Mouse (Mus musculus): ENCODE data around the gene Cfap65. TPM values are rescaled to one million over a fixed set of nuclear protein-coding genes. Genes with fewer than 3 reads are reported as not detected.
A peak's percentile ranks its signal among the peaks of the same experiment; 100 is the strongest.

The Cfap65 gene
- polyA plus RNA-seq, 1 experiment: 2.6 TPM

- peak; percentile 29 to 44 for DNase-seq
- Histone ChIP-seq H3K4me1 (ENCODE audit: control insufficient read depth, insufficient read depth, low read length) (no peaks in the 10 kb centered on the region), H3K27me3 (ENCODE audit: control insufficient read depth, insufficient read depth, low read length) (no peaks in the 10 kb centered on the region), H3K27ac (ENCODE audit: insufficient read depth, low read length) (no peak overlapping the region), H3K4me3 (replicated peaks; ENCODE audit: insufficient read depth, low read depth, low read length) (no peak overlapping the region)
- WGBS: 34% methylated on average over 6 of the region's 6 CpGs
- TF ChIP-seq POLR2A (IDR thresholded peaks at IDR 0.05; ENCODE audit: borderline replicate concordance, insufficient read depth, low read length) (no peak), CTCF (IDR thresholded peaks at IDR 0.05; ENCODE audit: borderline replicate concordance, insufficient read depth, low read depth, low read length) (peak; percentile 82)
Observed at GRCm38 (mm10) chr1:74926721-74927120, 8.7 kb downstream of the Cfap65 start.

DNA sequence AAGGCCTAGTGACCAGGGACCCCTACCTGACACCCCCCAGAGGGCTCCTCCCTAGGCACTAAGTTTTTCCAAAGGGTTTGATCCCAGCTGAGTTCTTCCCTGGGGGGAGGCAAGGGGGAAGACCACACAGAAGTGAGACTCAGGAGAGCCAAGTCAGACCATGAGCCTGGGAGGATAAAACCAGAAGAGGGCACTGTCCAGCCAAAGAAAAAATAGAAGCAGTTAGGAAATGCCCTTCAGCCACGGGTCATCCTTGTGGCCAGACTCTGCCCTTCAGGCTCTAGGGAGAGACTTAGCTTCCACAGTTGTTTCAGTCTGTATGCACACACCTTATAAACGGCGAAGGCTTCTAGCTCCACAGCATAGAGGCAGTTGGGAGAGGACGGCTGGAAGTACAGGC is 10.9 kb downstream of the Cfap65 start:
- WGBS: 56% methylated on average over 4 of the region's 4 CpGs
- Histone ChIP-seq H3K4me3 (replicated peaks; ENCODE audit: insufficient read depth, low read depth, low read length) (no peak overlapping the region), H3K4me1 (ENCODE audit: control insufficient read depth, insufficient read depth, low read length) (no peaks in the 10 kb centered on the region), H3K27ac (ENCODE audit: insufficient read depth, low read length) (no peak overlapping the region), H3K27me3 (ENCODE audit: control insufficient read depth, insufficient read depth, low read length) (no peaks in the 10 kb centered on the region)
- no peak for DNase-seq
- no peak for TF ChIP-seq CTCF (IDR thresholded peaks at IDR 0.05; ENCODE audit: borderline replicate concordance, insufficient read depth, low read depth, low read length)
- no peak for TF ChIP-seq POLR2A (IDR thresholded peaks at IDR 0.05; ENCODE audit: borderline replicate concordance, insufficient read depth, low read length)

DNA sequence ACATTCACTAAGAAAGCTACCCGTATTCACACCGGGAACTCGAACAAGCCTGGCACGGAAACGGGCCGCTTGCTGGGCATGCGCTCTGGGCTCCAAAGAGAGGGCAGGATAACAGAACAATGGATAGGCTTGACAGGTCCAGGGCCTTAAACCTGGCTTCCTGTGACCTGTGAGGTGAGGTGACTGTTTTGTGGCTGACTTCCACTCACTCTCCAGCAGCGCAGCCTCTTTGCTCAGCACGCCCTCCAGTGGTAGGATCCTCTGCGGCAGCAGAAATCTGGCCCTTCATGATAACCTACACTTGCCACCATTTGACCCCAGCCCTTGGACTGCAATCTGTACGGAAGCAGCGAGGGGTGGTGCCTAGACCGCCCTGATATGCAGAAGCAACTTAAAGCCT is 19.7 kb downstream of the Cfap65 start:
- no peak overlapping the region for H3K4me3 ChIP-seq (replicated peaks; ENCODE audit: insufficient read depth, low read depth, low read length)
- H3K27ac ChIP-seq (ENCODE audit: insufficient read depth, low read length): no peak overlapping the region
- WGBS: 19% methylated on average over 13 of the region's 13 CpGs
- DNase-seq: no peak
- H3K4me1 ChIP-seq (ENCODE audit: control insufficient read depth, insufficient read depth, low read length): no peaks in the 10 kb centered on the region
- no peak for TF ChIP-seq POLR2A (IDR thresholded peaks at IDR 0.05; ENCODE audit: borderline replicate concordance, insufficient read depth, low read length)
- TF ChIP-seq CTCF (IDR thresholded peaks at IDR 0.05; ENCODE audit: borderline replicate concordance, insufficient read depth, low read depth, low read length): no peak; the same call in 1 of the 2 replicates
- no peaks in the 10 kb centered on the region for H3K27me3 ChIP-seq (ENCODE audit: control insufficient read depth, insufficient read depth, low read length)

DNA sequence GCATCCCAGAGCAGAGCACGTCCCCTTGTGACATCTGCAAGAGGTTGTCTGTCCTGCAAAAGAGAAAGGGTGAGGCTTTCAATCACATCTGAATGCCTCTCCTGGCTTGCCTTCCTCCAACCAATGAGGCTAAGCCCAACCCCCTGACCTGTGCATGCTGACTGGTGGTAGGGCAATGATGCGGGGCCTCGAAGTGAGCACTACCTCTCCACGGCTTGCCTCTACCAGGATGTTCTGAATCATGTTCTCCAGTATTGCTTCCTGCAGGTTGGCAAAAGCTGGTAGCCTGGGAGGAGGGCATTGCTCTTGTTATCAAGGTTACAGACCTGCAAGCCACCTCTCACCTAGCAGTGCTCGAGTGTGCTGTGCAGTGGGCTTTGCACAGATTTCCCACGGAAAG is 33.2 kb downstream of the Cfap65 start:
- H3K27ac ChIP-seq (ENCODE audit: insufficient read depth, low read length): no peak overlapping the region
- H3K4me1 ChIP-seq (ENCODE audit: control insufficient read depth, insufficient read depth, low read length): no peaks in the 10 kb centered on the region
- no peak for DNase-seq
- H3K27me3 ChIP-seq (ENCODE audit: control insufficient read depth, insufficient read depth, low read length): no peaks in the 10 kb centered on the region; the same call in 1 of the 2 replicates
- TF ChIP-seq POLR2A (IDR thresholded peaks at IDR 0.05; ENCODE audit: borderline replicate concordance, insufficient read depth, low read length) (no peak), CTCF (IDR thresholded peaks at IDR 0.05; ENCODE audit: borderline replicate concordance, insufficient read depth, low read depth, low read length) (no peak)
- no peak overlapping the region for H3K4me3 ChIP-seq (replicated peaks; ENCODE audit: insufficient read depth, low read depth, low read length)
- 21% methylated on average over 6 of the region's 6 CpGs for WGBS

GRCm38 (mm10) chr1:74901686-74902085 is 33.7 kb downstream of the Cfap65 start:
- Histone ChIP-seq H3K4me1 (ENCODE audit: control insufficient read depth, insufficient read depth, low read length) (no peaks in the 10 kb centered on the region), H3K27ac (ENCODE audit: insufficient read depth, low read length) (no peak overlapping the region), H3K4me3 (replicated peaks; ENCODE audit: insufficient read depth, low read depth, low read length) (no peak overlapping the region), H3K27me3 (ENCODE audit: control insufficient read depth, insufficient read depth, low read length) (no peaks in the 10 kb centered on the region; the same call in 1 of the 2 replicates)
- TF ChIP-seq CTCF (IDR thresholded peaks at IDR 0.05; ENCODE audit: borderline replicate concordance, insufficient read depth, low read depth, low read length) (peak; percentile 27; the same call in 1 of the 2 replicates), POLR2A (IDR thresholded peaks at IDR 0.05; ENCODE audit: borderline replicate concordance, insufficient read depth, low read length) (no peak)
- DNase-seq: peak; percentile 46 to 60
- 2% methylated on average over 3 of the region's 3 CpGs for WGBS

GRCm38 (mm10) chr1:74900341-74901285 is 34.8 kb downstream of the Cfap65 start:
- H3K27me3 ChIP-seq (ENCODE audit: control insufficient read depth, insufficient read depth, low read length): no peaks in the 10 kb centered on the region; the same call in 1 of the 2 replicates
- WGBS: 4% methylated on average over 65 of the region's 66 CpGs
- H3K4me1 ChIP-seq (ENCODE audit: control insufficient read depth, insufficient read depth, low read length): no peaks in the 10 kb centered on the region
- TF ChIP-seq POLR2A (IDR thresholded peaks at IDR 0.05; ENCODE audit: borderline replicate concordance, insufficient read depth, low read length): no peak
- H3K4me3 ChIP-seq (replicated peaks; ENCODE audit: insufficient read depth, low read depth, low read length): no peak overlapping the region
- no peak for DNase-seq
- H3K27ac ChIP-seq (ENCODE audit: insufficient read depth, low read length): no peak overlapping the region

GRCm38 (mm10) chr1:74898656-74899431 is 36.6 kb downstream of the Cfap65 start:
- H3K4me3 ChIP-seq (replicated peaks; ENCODE audit: insufficient read depth, low read depth, low read length): no peak overlapping the region
- no peaks in the 10 kb centered on the region; the same call in 1 of the 2 replicates for H3K27me3 ChIP-seq (ENCODE audit: control insufficient read depth, insufficient read depth, low read length)
- TF ChIP-seq POLR2A (IDR thresholded peaks at IDR 0.05; ENCODE audit: borderline replicate concordance, insufficient read depth, low read length): no peak
- DNase-seq: no peak
- no peaks in the 10 kb centered on the region for H3K4me1 ChIP-seq (ENCODE audit: control insufficient read depth, insufficient read depth, low read length)
- H3K27ac ChIP-seq (ENCODE audit: insufficient read depth, low read length): no peak overlapping the region
- 32% methylated on average over 8 of the region's 10 CpGs for WGBS
